ENCODE assay signal across 13 mouse cellular contexts in the genomic region with DNA sequence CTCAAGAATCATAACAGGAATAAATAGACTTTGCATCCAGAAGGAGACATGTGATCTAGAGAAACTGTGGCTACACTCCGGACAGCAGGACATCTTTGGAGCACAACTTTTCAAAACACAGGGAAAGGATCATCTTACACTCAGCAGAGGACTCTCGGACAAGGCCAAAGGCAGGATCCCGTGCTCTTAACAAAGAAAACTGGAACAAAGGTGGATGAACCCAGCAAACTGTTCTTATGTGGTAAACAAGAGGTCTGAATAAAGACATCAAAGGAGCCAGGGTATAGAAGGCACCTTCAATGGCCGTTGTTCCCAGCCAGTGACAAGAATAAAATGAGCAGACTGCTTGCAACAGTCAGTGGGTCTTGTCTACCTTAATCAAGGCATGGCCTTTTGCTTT.
DNase-seq lines count a peak whose midpoint lies in the region; ATAC-seq and TF ChIP-seq lines count a peak whose summit lies in the region.
"Had no signal": no experiment of that assay in that cellular context is flagged by ENCODE, and none has a peak within 500 bp of the region (broad histone marks: within the 10 kb centered on the region; RNA-seq: fewer than 3 reads in every experiment).

No protein-coding gene starts in this region.

- no peaks in the 10 kb centered on the region for H3K36me3 ChIP-seq in midbrain, embryonic 10.5 days
- H3K36me3 ChIP-seq in midbrain, postnatal 0 days (ENCODE audit: insufficient read depth, low read length), result no peaks in the 10 kb centered on the region
- H3K36me3 ChIP-seq in embryonic facial prominence, embryonic 12.5 days, result no peaks in the 10 kb centered on the region
- H3K36me3 ChIP-seq in hindbrain, postnatal 0 days (ENCODE audit: insufficient read depth, low read length), result no peaks in the 10 kb centered on the region
- no peaks in the 10 kb centered on the region for H3K36me3 ChIP-seq in thymus, adult 2 months (ENCODE audit: control insufficient read depth, insufficient read depth, low read length)
- H3K36me3 ChIP-seq: heart, embryonic 15.5 days had no signal

- no peak overlapping the region for H3K4me2 ChIP-seq in midbrain, postnatal 0 days (ENCODE audit: low read depth, low read length, poor library complexity, severe bottlenecking)
- no peak overlapping the region for H3K4me2 ChIP-seq in embryonic facial prominence, embryonic 12.5 days (replicated peaks)
- H3K4me2 ChIP-seq in hindbrain, postnatal 0 days (ENCODE audit: low read depth, low read length), result no peak overlapping the region
- H3K4me2 ChIP-seq: heart, embryonic 15.5 days had no signal

- H3K27me3 ChIP-seq in midbrain, embryonic 10.5 days (ENCODE audit: low read depth, poor library complexity, severe bottlenecking), result peaks cover 44% of the 10 kb centered on the region
- H3K27me3 ChIP-seq in midbrain, postnatal 0 days (ENCODE audit: insufficient read depth, low read length), result 0 out of 2 replicates have a peak, but pooled peaks cover 3% of the 10 kb centered on the region
- no peaks in the 10 kb centered on the region for H3K27me3 ChIP-seq in embryonic facial prominence, embryonic 12.5 days
- H3K27me3 ChIP-seq in hindbrain, postnatal 0 days (ENCODE audit: insufficient read depth, low read length), result no peaks in the 10 kb centered on the region; the same call in 1 of the 2 replicates
- H3K27me3 ChIP-seq in thymus, adult 2 months (ENCODE audit: control insufficient read depth, insufficient read depth, low read length), result no peaks in the 10 kb centered on the region
- H3K27me3 ChIP-seq: heart, embryonic 15.5 days had no signal

- no peak overlapping the region for H3K4me3 ChIP-seq in midbrain, embryonic 10.5 days
- H3K4me3 ChIP-seq in midbrain, postnatal 0 days (ENCODE audit: low read depth, low read length), result no peak overlapping the region
- H3K4me3 ChIP-seq in embryonic facial prominence, embryonic 12.5 days, result no peak overlapping the region
- H3K4me3 ChIP-seq in hindbrain, postnatal 0 days (ENCODE audit: low read length), result no peak overlapping the region
- no peak overlapping the region for H3K4me3 ChIP-seq in thymus, adult 2 months (ENCODE audit: control insufficient read depth, insufficient read depth, low read length)
- H3K4me3 ChIP-seq: heart, embryonic 15.5 days had no signal

- TF ChIP-seq POLR2A in thymus, adult 2 months (IDR thresholded peaks at IDR 0.05; ENCODE audit: control insufficient read depth, extremely low read depth, insufficient read depth, low read length, poor library complexity), result no peak

- H3K4me1 ChIP-seq in midbrain, embryonic 10.5 days, result peaks cover 58% of the 10 kb centered on the region
- peaks cover 4% of the 10 kb centered on the region; the same call in 1 of the 2 replicates for H3K4me1 ChIP-seq in midbrain, postnatal 0 days (ENCODE audit: insufficient read depth, low read length)
- peaks cover 32% of the 10 kb centered on the region for H3K4me1 ChIP-seq in embryonic facial prominence, embryonic 12.5 days
- H3K4me1 ChIP-seq in hindbrain, postnatal 0 days (ENCODE audit: insufficient read depth, low read length), result peaks cover 8% of the 10 kb centered on the region; the same call in 1 of the 2 replicates
- no peaks in the 10 kb centered on the region for H3K4me1 ChIP-seq in thymus, adult 2 months (replicated peaks; ENCODE audit: control insufficient read depth, insufficient read depth, low read length)
- H3K4me1 ChIP-seq: heart, embryonic 15.5 days had no signal

- ATAC-seq in midbrain, postnatal 0 days (ENCODE audit: low FRiP score), result no peak
- ATAC-seq in embryonic facial prominence, embryonic 12.5 days (ENCODE audit: insufficient number of reproducible peaks, insufficient read depth, low FRiP score, low TSS enrichment), result no peak
- ATAC-seq in hindbrain, postnatal 0 days, result no peak

- H3K9me3 ChIP-seq in midbrain, embryonic 10.5 days (replicated peaks), result no peaks in the 10 kb centered on the region
- H3K9me3 ChIP-seq in midbrain, postnatal 0 days (ENCODE audit: low read length), result no peaks in the 10 kb centered on the region
- H3K9me3 ChIP-seq in embryonic facial prominence, embryonic 12.5 days, result no peaks in the 10 kb centered on the region
- H3K9me3 ChIP-seq in hindbrain, postnatal 0 days (ENCODE audit: low read length), result no peaks in the 10 kb centered on the region
- H3K9me3 ChIP-seq: heart, embryonic 15.5 days had no signal

- peak overlapping the region; percentile 67 for H3K27ac ChIP-seq in midbrain, embryonic 10.5 days (replicated peaks)
- no peak overlapping the region for H3K27ac ChIP-seq in midbrain, postnatal 0 days (ENCODE audit: low read depth, low read length)
- H3K27ac ChIP-seq in embryonic facial prominence, embryonic 12.5 days, result peak overlapping the region; percentile 36; the same call in 1 of the 2 replicates
- peak overlapping the region; percentile 36; the same call in 1 of the 2 replicates for H3K27ac ChIP-seq in hindbrain, postnatal 0 days
- H3K27ac ChIP-seq in thymus, adult 2 months (ENCODE audit: control insufficient read depth, insufficient read depth, low read length), result no peak overlapping the region
- H3K27ac ChIP-seq: heart, embryonic 15.5 days had no signal

- H3K9ac ChIP-seq in midbrain, postnatal 0 days (replicated peaks; ENCODE audit: low read length, poor library complexity, severe bottlenecking), result no peak overlapping the region
- no peak overlapping the region for H3K9ac ChIP-seq in embryonic facial prominence, embryonic 12.5 days
- no peak overlapping the region for H3K9ac ChIP-seq in hindbrain, postnatal 0 days (replicated peaks; ENCODE audit: low read length)
- H3K9ac ChIP-seq: heart, embryonic 15.5 days had no signal

- 8% methylated on average over 4 of the region's 4 CpGs for WGBS in midbrain, embryonic 10.5 days
- 17% methylated on average over 4 of the region's 4 CpGs for WGBS in midbrain, postnatal 0 days
- WGBS in embryonic facial prominence, embryonic 12.5 days, result 18% methylated on average over 4 of the region's 4 CpGs
- 23% methylated on average over 4 of the region's 4 CpGs for WGBS in hindbrain, postnatal 0 days
- WGBS in thymus, adult 2 months, result 68% methylated on average over 4 of the region's 4 CpGs

- no peak for DNase-seq in midbrain, embryonic 10.5 days (ENCODE audit: low spot score)
- DNase-seq in midbrain, postnatal 0 days (ENCODE audit: low spot score), result no peak
- DNase-seq in hindbrain, postnatal 0 days (ENCODE audit: low spot score), result no peak
- DNase-seq in thymus, adult 2 months, result no peak
- DNase-seq in gastrocnemius, postnatal 10 days, result no peak
- DNase-seq in urinary bladder, postnatal 14 days (ENCODE audit: low spot score), result no peak
- DNase-seq: adrenal gland, postnatal 36 days; gastrocnemius, postnatal 25 days; kidney, postnatal 25 days; right cerebral cortex, postnatal 4 days; thymus, postnatal 14 days had no signal

- no peak for TF ChIP-seq CTCF in midbrain, postnatal 0 days (IDR thresholded peaks at IDR 0.05)
- TF ChIP-seq CTCF in hindbrain, postnatal 0 days (IDR thresholded peaks at IDR 0.05; ENCODE audit: low read depth), result no peak
- TF ChIP-seq CTCF in thymus, adult 2 months (IDR thresholded peaks at IDR 0.05; ENCODE audit: borderline replicate concordance, control insufficient read depth, extremely low read depth, insufficient read depth, low read length, poor library complexity), result no peak

Comparison
In these comparisons a context has a peak if more than half of its experiments do, and no peak if none do; other contexts are left out.
1. H3K27ac ChIP-seq: peak in midbrain, embryonic 10.5 days (single experiment), embryonic facial prominence, embryonic 12.5 days (single experiment) and hindbrain, postnatal 0 days (single experiment); none in midbrain, postnatal 0 days (single experiment) and thymus, adult 2 months (single experiment).